Mouse (Mus musculus) small intestine, adult 2 months (tissue): ENCODE results near the gene Idh2. TPM values are rescaled to one million over a fixed set of nuclear protein-coding genes. Genes with fewer than 3 reads are reported as not detected.
"Not testable (repeated sequence)": the region's sequence is repeated elsewhere in the genome, so short reads cannot be mapped to it uniquely, and the experiment has no call there.

ENCODE experiments used
- H3K27ac ChIP-seq: fragments of 200-500 bp; 2 replicates; pipeline ENCODE4 v1.5.1; 2012; ENCODE audit warnings: low read depth, low read length, control low read depth, inconsistent platforms; ENCODE audit not compliant: insufficient read depth
- H3K27me3 ChIP-seq: fragments of 200-500 bp; 2 replicates; pipeline ENCODE4 v1.6.1; 2012; ENCODE audit warnings: mild to moderate bottlenecking, moderate library complexity, low read length, inconsistent platforms; ENCODE audit not compliant: control insufficient read depth, insufficient read depth
- H3K36me3 ChIP-seq: fragments of 200-500 bp; 2 replicates; pipeline ENCODE4 v1.6.1; 2012; ENCODE audit warnings: mild to moderate bottlenecking, low read length, control low read depth, inconsistent platforms; ENCODE audit not compliant: control insufficient read depth, insufficient read depth
- H3K4me1 ChIP-seq: fragments of 200-500 bp; 2 replicates; pipeline ENCODE4 v1.6.1; 2012; ENCODE audit warnings: low read length, inconsistent platforms, mixed read lengths; ENCODE audit not compliant: control insufficient read depth, insufficient read depth, insufficient read length
- H3K4me3 ChIP-seq: fragments of 200-500 bp; 2 replicates; pipeline ENCODE4 v1.5.1; 2012; ENCODE audit warnings: low read depth, mild to moderate bottlenecking, control low read depth, inconsistent platforms, low read length, moderate library complexity
- CTCF ChIP-seq: fragments of 200-500 bp; IDR thresholded peaks from 2 replicates; pipeline ENCODE4 v1.5.1; 2012; ENCODE audit warnings: low read depth, mild to moderate bottlenecking, control low read depth, inconsistent platforms, low read length, moderate library complexity, mixed read lengths; ENCODE audit not compliant: insufficient replicate concordance, insufficient read length; ENCODE audit errors: extremely low read depth
- POLR2A ChIP-seq: fragments of 200-500 bp; IDR thresholded peaks from 2 replicates; pipeline ENCODE4 v1.6.1; 2012; ENCODE audit warnings: low read depth, mild to moderate bottlenecking, control low read depth, inconsistent platforms, low read length, moderate library complexity
- WGBS: fragments of 180-500 bp; shearing (Covaris S2); methylation state at CpG from one replicate; pipeline ENCODE4 v1.1.7; 2018; 5-methylcytosine and 5-hydroxymethylcytosine counted together
- polyA plus RNA-seq: library from polyadenylated mRNA; depleted of rRNA; stranded (reverse); fragments of >200 nt; gene quantifications from 2 replicates; pipeline ENCODE4 v1.2.3, GENCODE M21; 2012

Idh2 gene
- polyA plus RNA-seq, 1 experiment = 82.3 TPM

- Histone ChIP-seq H3K27me3 (no peaks in the 10 kb centered on the region), H3K4me3 (no peak overlapping the region), H3K36me3 (no peaks in the 10 kb centered on the region), H3K27ac (no peak overlapping the region), H3K4me1 (peaks cover 20% of the 10 kb centered on the region)
- 13% methylated on average over 8 of the region's 8 CpGs for WGBS
- TF ChIP-seq CTCF (peak; percentile 9; the same call in 1 of the 2 replicates), POLR2A (no peak)
Measured at GRCm38 (mm10) chr7:80134454-80135172, 19.4 kb upstream of the Idh2 start.

DNA sequence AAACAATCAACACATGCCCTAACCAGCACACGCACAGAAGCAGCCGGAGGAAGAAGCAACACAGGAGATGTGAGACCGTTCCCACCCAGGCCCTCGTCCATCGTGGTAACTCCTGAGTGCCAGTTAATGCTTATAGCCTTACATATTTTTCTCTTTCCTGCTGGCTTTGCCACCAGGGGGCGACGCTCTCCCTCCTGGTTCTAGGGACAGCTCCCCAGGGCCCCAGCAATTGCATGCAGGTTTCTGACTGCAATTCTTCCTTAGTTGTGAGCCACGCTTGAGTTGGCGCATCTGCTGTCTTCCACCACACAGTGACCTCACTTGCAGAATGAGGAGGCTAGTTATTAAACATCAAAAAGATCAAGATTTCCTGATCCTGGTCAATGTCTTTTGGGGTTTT, 17.3 kb upstream of the Idh2 start:
- 57% methylated on average over 9 of the region's 9 CpGs for WGBS
- no peak overlapping the region for H3K4me3 ChIP-seq
- H3K27me3 ChIP-seq = no peaks in the 10 kb centered on the region
- H3K4me1 ChIP-seq = peaks cover 23% of the 10 kb centered on the region
- peak; percentile 76; the same call in 1 of the 2 replicates for TF ChIP-seq CTCF
- no peak for TF ChIP-seq POLR2A
- H3K36me3 ChIP-seq = no peaks in the 10 kb centered on the region
- no peak overlapping the region for H3K27ac ChIP-seq

DNA sequence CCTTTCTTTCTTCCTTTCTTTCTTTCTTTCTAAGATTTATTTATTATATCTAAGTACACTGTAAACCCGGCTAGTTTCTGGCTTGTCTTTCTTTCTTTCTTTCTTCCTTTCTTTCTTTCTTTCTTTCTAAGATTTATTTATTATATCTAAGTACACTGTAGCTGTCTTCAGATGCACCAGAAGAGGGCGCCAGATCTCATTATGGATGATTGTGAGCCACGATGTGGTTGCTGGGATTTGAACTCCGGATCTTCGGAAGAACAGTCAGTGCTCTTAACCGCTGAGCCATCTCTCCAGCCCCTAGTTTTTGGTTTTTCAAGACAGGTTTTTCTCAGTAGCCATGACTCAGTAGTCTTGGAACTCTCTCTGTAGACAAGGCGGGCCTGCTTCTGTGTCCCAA, 16.1 kb upstream of the Idh2 start:
- H3K4me3 ChIP-seq, H3K27ac ChIP-seq, H3K36me3 ChIP-seq, H3K27me3 ChIP-seq: not testable (repeated sequence)
- 70% methylated on average over 7 of the region's 7 CpGs for WGBS
- peak; percentile 32; the same call in 1 of the 2 replicates for TF ChIP-seq CTCF
- peaks cover 23% of the 10 kb centered on the region for H3K4me1 ChIP-seq

GRCm38 (mm10) chr7:80130344-80131055, 15.3 kb upstream of the Idh2 start:
- no peak overlapping the region for H3K27ac ChIP-seq
- H3K4me3 ChIP-seq = no peak overlapping the region
- no peaks in the 10 kb centered on the region for H3K27me3 ChIP-seq
- TF ChIP-seq POLR2A (no peak), CTCF (no peak)
- peaks cover 23% of the 10 kb centered on the region for H3K4me1 ChIP-seq
- no peaks in the 10 kb centered on the region for H3K36me3 ChIP-seq
- WGBS = 42% methylated on average over 12 of the region's 12 CpGs

DNA sequence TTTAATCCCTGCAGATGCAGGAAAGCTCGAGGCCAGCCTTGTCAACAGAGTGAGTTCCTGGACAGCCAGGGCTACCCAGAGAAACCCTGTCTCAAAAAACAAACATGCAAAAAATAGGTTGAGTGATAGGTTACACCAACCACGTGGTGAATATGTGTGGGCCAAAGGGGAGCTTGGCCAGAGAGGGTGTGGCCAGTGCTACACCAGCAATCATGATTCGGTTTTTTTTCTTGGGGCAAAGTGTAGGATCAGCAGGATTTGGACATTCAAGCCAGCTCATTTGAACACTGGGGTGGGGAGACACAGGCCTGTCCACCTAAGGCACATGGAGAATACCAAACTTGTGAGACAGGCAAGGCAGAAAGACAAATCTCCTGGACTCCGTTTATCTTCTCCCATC, 14.1 kb upstream of the Idh2 start:
- no peaks in the 10 kb centered on the region for H3K36me3 ChIP-seq
- H3K27ac ChIP-seq = no peak overlapping the region
- H3K4me1 ChIP-seq = peaks cover 13% of the 10 kb centered on the region
- no peak overlapping the region for H3K4me3 ChIP-seq
- H3K27me3 ChIP-seq = no peaks in the 10 kb centered on the region
- WGBS = 40% methylated on average over 4 of the region's 4 CpGs
- TF ChIP-seq POLR2A (no peak), CTCF (no peak)

DNA sequence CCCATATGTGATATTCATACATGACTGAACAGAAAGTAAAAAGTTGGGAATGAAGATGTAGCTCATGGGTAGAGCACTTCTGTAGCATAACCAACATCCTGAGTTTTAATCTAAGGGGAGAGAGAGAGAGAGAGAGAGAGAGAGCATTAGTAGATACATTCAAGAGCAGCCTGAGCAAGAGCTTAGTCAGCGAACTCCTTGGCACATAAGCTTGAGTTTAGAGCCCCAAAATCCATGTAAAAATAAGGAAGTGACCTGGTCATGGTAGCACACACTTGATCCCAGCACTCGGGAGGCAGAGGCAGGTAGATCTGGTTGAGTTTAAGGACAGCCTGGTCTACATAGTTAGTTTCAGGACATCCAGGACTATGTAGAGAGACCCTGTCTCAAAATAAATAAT, 8.5 kb upstream of the Idh2 start:
- no peak for TF ChIP-seq CTCF
- no peak for TF ChIP-seq POLR2A
- Histone ChIP-seq H3K27ac (no peak overlapping the region), H3K4me3 (no peak overlapping the region), H3K27me3 (no peaks in the 10 kb centered on the region), H3K4me1 (peaks cover 10% of the 10 kb centered on the region; the same call in 1 of the 2 replicates), H3K36me3 (no peaks in the 10 kb centered on the region)
- 84% methylated on average over 2 of the region's 2 CpGs for WGBS

- Histone ChIP-seq H3K27ac (no peak overlapping the region), H3K27me3 (no peaks in the 10 kb centered on the region), H3K4me3 (no peak overlapping the region), H3K36me3 (no peaks in the 10 kb centered on the region), H3K4me1 (peaks cover 10% of the 10 kb centered on the region; the same call in 1 of the 2 replicates)
- 32% methylated on average over 4 of the region's 4 CpGs for WGBS
- TF ChIP-seq POLR2A (no peak), CTCF (no peak)
Measured at GRCm38 (mm10) chr7:80123115-80123514, 7.9 kb upstream of the Idh2 start.
